Mouse (Mus musculus) cerebellum, adult (tissue): ENCODE measurements around the gene Isl1.

Source experiments
- ATAC-seq: cut with Nextera tagmentation; 2 replicates; pipeline ENCODE4 v1.9.2; 2017; ENCODE audit warnings: mild to moderate bottlenecking, moderate library complexity, mixed read lengths; ENCODE audit not compliant: insufficient number of reproducible peaks, low FRiP score, low TSS enrichment

Isl1 gene

DNA sequence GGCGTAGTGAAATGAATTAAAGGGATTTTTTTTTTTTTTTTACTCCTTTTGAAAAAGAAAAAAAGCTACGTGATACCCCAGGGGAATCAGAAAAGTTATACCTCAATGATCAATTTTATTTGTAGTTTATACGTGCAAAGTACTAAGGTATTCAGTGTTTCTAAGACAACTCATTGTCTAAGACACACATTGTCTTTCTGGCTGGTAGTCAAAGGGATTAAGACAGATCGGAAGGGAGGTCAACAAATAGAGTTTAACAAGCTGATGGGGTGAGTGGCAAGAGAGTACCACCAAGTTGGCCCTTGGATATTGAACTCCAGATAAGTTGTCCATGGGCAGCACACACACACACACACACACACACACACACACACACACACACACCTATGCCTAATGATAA, 14.1 kb downstream of the Isl1 start:
- no peak for ATAC-seq

GRCm38 (mm10) chr13:116294734-116295133, 14.8 kb downstream of the Isl1 start:
- no peak for ATAC-seq

DNA sequence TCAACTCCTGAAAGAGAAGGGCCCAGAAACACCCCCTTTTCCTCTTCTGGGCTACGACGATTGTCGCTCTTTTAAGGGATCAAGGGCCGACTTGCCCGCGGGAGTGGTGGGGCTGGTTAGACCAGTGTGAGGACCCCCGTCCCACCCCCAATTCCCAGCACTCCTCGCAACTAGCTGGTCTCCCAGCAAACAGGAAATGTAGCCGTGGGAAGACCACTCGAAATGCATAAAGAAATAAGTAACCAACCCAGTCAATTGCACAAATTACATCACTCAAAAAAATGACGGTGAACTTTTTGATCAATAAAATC, 15.4 kb downstream of the Isl1 start:
- ATAC-seq = no peak

DNA sequence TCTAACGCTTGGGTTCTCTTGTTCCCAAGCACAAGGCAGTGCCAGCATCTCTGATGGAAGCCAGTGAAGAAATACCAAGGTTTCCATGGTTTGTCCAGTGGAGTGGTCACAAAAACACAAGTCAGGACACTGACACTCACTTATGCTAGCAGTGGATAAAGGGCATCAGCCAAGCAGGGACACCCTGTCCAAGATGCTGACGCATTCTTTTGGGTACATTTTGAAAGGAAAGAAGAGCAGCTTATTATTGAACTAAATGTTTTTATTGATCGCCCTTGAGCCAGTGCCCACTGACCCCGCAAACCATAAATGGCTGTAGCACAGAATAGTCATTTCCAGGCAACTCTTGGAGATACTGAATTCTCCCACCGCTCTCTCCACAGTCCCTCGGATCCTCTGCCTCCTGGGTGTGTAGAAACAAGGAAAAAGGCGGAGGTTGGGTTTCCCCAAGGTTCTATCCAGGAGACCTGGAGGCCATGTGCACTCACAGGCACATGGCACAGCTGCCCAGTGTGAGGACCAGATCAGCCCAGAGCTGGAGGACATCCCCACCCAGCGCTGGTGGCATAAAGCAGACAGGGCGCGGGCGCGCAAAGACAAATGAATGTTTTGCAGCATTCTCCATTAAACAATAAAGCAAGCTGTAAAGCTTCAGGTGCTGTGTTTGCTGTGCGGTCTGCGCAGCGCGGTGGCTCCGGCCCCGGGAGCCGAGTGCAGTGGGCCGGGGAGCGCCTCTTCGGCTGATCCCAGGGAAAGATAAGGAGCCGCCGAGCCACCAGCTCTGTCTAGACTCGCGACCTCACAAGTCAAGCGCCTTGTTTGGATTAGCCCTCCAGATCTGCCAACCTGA, 16.0 kb downstream of the Isl1 start:
- ATAC-seq = no peak

DNA sequence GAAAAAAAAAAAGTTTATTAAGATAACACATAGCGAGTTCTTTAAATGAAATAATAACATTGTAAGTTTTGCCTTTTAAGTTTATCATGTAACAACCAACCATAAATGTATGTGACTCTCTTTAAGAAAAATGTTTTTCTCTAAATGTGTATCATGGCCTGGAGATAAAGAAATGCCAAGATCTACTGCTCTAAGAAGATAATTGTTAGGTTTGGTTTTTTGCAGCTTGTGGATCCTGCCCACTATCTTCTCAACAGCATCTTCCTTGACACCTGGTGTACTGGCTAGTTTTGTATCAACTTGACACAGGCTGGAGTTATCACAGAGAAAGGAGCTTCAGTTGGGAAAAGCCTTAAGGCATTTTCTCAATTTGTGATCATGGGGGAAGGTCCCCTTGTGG, 19.8 kb downstream of the Isl1 start:
- ATAC-seq = no peak

GRCm38 (mm10) chr13:116279207-116279772, 30.2 kb downstream of the Isl1 start:
- ATAC-seq = no peak
